Mouse (Mus musculus) neural tube, embryonic 14.5 days (tissue): Measurements from ENCODE around the gene Slc25a12. TPM values are rescaled to one million over a fixed set of nuclear protein-coding genes. Genes with fewer than 3 reads are reported as not detected.

Source experiments
- ATAC-seq: fragments of 200-750 bp; cut with Nextera tagmentation; 2 replicates; pipeline ENCODE4 v1.8.0; 2017; ENCODE audit warnings: low read depth, mild to moderate bottlenecking, moderate TSS enrichment, moderate library complexity
- H3K27ac ChIP-seq: fragments of 300-500 bp; sonication (generic); 2 replicates; pipeline ENCODE4 v1.5.1; 2014; ENCODE audit warnings: low read depth, mild to moderate bottlenecking, control low read depth, low read length, moderate library complexity, mixed read lengths
- H3K27me3 ChIP-seq: fragments of 300-500 bp; sonication (generic); 2 replicates; pipeline ENCODE4 v1.6.1; 2014; ENCODE audit warnings: low read length; ENCODE audit not compliant: control insufficient read depth, insufficient read depth
- H3K36me3 ChIP-seq: fragments of 300-500 bp; sonication (generic); 2 replicates; pipeline ENCODE4 v1.6.1; 2014; ENCODE audit warnings: low read length, mixed read lengths; ENCODE audit not compliant: control insufficient read depth, insufficient read depth
- H3K4me1 ChIP-seq: fragments of 300-500 bp; sonication (generic); 2 replicates; pipeline ENCODE4 v1.6.1; 2014; ENCODE audit warnings: low read length; ENCODE audit not compliant: control insufficient read depth, insufficient read depth
- H3K4me2 ChIP-seq: fragments of 300-500 bp; sonication (generic); 2 replicates; pipeline ENCODE4 v1.6.1; 2014; ENCODE audit warnings: mild to moderate bottlenecking, low read depth, low read length, control low read depth
- H3K4me3 ChIP-seq: fragments of 300-500 bp; sonication (generic); 2 replicates; pipeline ENCODE4 v1.5.1; 2014; ENCODE audit warnings: low read depth, low read length, control low read depth, mixed read lengths
- H3K9ac ChIP-seq: fragments of 300-500 bp; sonication (generic); replicated peaks from 2 replicates; pipeline ENCODE4 v1.6.1; 2014; ENCODE audit warnings: low read depth, mild to moderate bottlenecking, control low read depth, low read length, mixed read lengths
- H3K9me3 ChIP-seq: fragments of 300-500 bp; sonication (generic); 2 replicates; pipeline ENCODE4 v1.6.1; 2016; ENCODE audit warnings: low read length; ENCODE audit not compliant: control insufficient read depth
- WGBS: fragments of 180-500 bp; shearing (Covaris S2); extraction: QIAGEN DNeasy Blood & Tissue Kit; methylation state at CpG from one replicate; pipeline ENCODE4 v1.1.7; 2014; 5-methylcytosine and 5-hydroxymethylcytosine counted together
- polyA plus RNA-seq: library from polyadenylated mRNA; unstranded; fragments of >200 nt; fragmentation: Nextera tagmentation; extraction: Ambion mirVana; gene quantifications from 2 replicates; pipeline ENCODE4 v1.2.1, GENCODE M21; 2014

The Slc25a12 gene
- polyA plus RNA-seq, 1 experiment from 2014 or later = 129 TPM

DNA sequence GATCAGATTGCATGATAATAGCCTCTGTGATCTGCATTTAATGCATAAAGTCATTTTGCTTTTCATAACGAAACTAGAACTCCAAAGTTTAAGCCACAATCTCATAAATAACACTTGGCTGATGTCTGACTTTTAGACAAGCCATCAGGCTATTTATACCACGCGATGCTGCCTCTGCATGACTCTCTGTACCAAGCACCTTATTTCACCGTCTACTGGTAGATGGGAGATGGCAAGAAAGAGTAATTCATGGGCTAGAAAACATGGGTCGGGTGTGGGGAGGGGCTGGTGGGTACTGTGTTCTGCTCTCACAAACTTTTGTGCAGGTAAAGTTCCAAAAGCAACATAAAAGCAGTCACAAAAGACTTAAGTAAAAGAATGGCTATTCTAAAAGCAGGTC is 27.4 kb downstream of the Slc25a12 start:
- H3K4me3 ChIP-seq = no peak overlapping the region
- 87% methylated on average over 5 of the region's 5 CpGs for WGBS
- no peak overlapping the region for H3K9ac ChIP-seq
- no peaks in the 10 kb centered on the region for H3K9me3 ChIP-seq
- no peak for ATAC-seq
- H3K27me3 ChIP-seq = no peaks in the 10 kb centered on the region
- no peaks in the 10 kb centered on the region for H3K4me1 ChIP-seq
- H3K27ac ChIP-seq = no peak overlapping the region
- H3K4me2 ChIP-seq = no peak overlapping the region
- no peaks in the 10 kb centered on the region for H3K36me3 ChIP-seq

GRCm38 (mm10) chr2:71338145-71338796 is 29.3 kb downstream of the Slc25a12 start:
- Histone ChIP-seq H3K4me3 (no peak overlapping the region), H3K9me3 (no peaks in the 10 kb centered on the region), H3K27me3 (no peaks in the 10 kb centered on the region), H3K27ac (no peak overlapping the region), H3K4me1 (no peaks in the 10 kb centered on the region), H3K9ac (no peak overlapping the region), H3K36me3 (no peaks in the 10 kb centered on the region), H3K4me2 (no peak overlapping the region)
- WGBS = 89% methylated on average over 12 of the region's 12 CpGs
- ATAC-seq = no peak

DNA sequence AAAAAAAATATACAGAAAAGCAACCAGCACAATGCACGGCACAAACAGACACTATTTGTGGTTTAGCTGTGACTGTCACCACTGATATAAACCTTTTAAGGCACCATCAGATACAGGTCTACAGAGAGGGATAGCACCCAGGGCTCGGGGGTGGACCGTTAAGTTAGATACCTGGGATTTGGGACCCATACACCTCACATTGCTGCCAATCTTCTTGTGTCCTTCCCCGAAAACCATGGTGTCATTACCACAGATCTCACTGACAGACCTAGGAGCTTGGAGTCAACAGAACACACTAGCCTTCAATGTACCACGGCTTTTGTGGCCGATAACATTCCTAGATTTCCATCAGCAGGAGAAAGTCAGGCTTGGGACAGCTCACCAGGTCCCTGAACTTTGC is 30.9 kb downstream of the Slc25a12 start:
- ATAC-seq = no peak

GRCm38 (mm10) chr2:71336209-71336608 is 31.3 kb downstream of the Slc25a12 start:
- peaks cover 5% of the 10 kb centered on the region; the same call in 1 of the 2 replicates for H3K36me3 ChIP-seq
- no peaks in the 10 kb centered on the region for H3K4me1 ChIP-seq
- no peak for ATAC-seq
- no peaks in the 10 kb centered on the region for H3K27me3 ChIP-seq
- no peak overlapping the region for H3K4me3 ChIP-seq
- WGBS = 84% methylated on average over 5 of the region's 6 CpGs
- no peak overlapping the region for H3K4me2 ChIP-seq
- H3K9me3 ChIP-seq = no peaks in the 10 kb centered on the region
- H3K9ac ChIP-seq = no peak overlapping the region
- no peak overlapping the region for H3K27ac ChIP-seq

More for the DNA sequence above, 30.9 kb downstream of the Slc25a12 start:
- Histone ChIP-seq H3K9me3 (no peaks in the 10 kb centered on the region), H3K27me3 (no peaks in the 10 kb centered on the region), H3K4me3 (no peak overlapping the region), H3K4me2 (no peak overlapping the region), H3K4me1 (no peaks in the 10 kb centered on the region), H3K9ac (no peak overlapping the region), H3K36me3 (peaks cover 2% of the 10 kb centered on the region; the same call in 1 of the 2 replicates), H3K27ac (no peak overlapping the region)
- 94% methylated on average over 6 of the region's 6 CpGs for WGBS

GRCm38 (mm10) chr2:71333986-71334822 is 33.3 kb downstream of the Slc25a12 start:
- Histone ChIP-seq H3K36me3 (peaks cover 5% of the 10 kb centered on the region; the same call in 1 of the 2 replicates), H3K27ac (no peak overlapping the region), H3K9ac (no peak overlapping the region), H3K9me3 (no peaks in the 10 kb centered on the region), H3K4me1 (no peaks in the 10 kb centered on the region), H3K4me3 (no peak overlapping the region), H3K27me3 (no peaks in the 10 kb centered on the region), H3K4me2 (no peak overlapping the region)
- 91% methylated on average over 22 of the region's 22 CpGs for WGBS
- ATAC-seq = no peak

GRCm38 (mm10) chr2:71329761-71330160 is 37.8 kb downstream of the Slc25a12 start:
- no peak overlapping the region for H3K27ac ChIP-seq
- H3K4me3 ChIP-seq = no peak overlapping the region
- no peaks in the 10 kb centered on the region for H3K9me3 ChIP-seq
- no peak for ATAC-seq
- no peaks in the 10 kb centered on the region for H3K27me3 ChIP-seq
- H3K36me3 ChIP-seq = peaks cover 5% of the 10 kb centered on the region; the same call in 1 of the 2 replicates
- H3K4me2 ChIP-seq = no peak overlapping the region
- WGBS = 80% methylated on average over 3 of the region's 3 CpGs
- no peaks in the 10 kb centered on the region for H3K4me1 ChIP-seq
- H3K9ac ChIP-seq = no peak overlapping the region

GRCm38 (mm10) chr2:71328391-71329160 is 39.0 kb downstream of the Slc25a12 start:
- no peaks in the 10 kb centered on the region for H3K9me3 ChIP-seq
- no peaks in the 10 kb centered on the region for H3K4me1 ChIP-seq
- ATAC-seq = no peak
- H3K27me3 ChIP-seq = no peaks in the 10 kb centered on the region
- H3K27ac ChIP-seq = no peak overlapping the region
- H3K36me3 ChIP-seq = peaks cover 5% of the 10 kb centered on the region; the same call in 1 of the 2 replicates
- H3K9ac ChIP-seq = no peak overlapping the region
- H3K4me3 ChIP-seq = no peak overlapping the region
- H3K4me2 ChIP-seq = no peak overlapping the region
- WGBS = 61% methylated on average over 15 of the region's 15 CpGs

- Histone ChIP-seq H3K36me3 (peaks cover 5% of the 10 kb centered on the region; the same call in 1 of the 2 replicates), H3K9me3 (no peaks in the 10 kb centered on the region), H3K27ac (no peak overlapping the region), H3K4me3 (no peak overlapping the region), H3K27me3 (no peaks in the 10 kb centered on the region), H3K9ac (no peak overlapping the region), H3K4me1 (no peaks in the 10 kb centered on the region), H3K4me2 (no peak overlapping the region)
- WGBS = 81% methylated on average over 2 of the region's 2 CpGs
- no peak for ATAC-seq
These were observed 39.8 kb downstream of the Slc25a12 start for GRCm38 (mm10) chr2:71327715-71328114.
